Mouse (Mus musculus): ENCODE measurements at regions not wholly inside any gene's neighbourhood (a gene's known extent, or its start where the extent isn't known, plus 50 kb on each side); places are given as distances from the start of the nearest gene placed in this dataset.
"Not testable (repeated sequence)": the region's sequence is repeated elsewhere in the genome, so short reads cannot be mapped to it uniquely, and the experiment has no call there.

DNA sequence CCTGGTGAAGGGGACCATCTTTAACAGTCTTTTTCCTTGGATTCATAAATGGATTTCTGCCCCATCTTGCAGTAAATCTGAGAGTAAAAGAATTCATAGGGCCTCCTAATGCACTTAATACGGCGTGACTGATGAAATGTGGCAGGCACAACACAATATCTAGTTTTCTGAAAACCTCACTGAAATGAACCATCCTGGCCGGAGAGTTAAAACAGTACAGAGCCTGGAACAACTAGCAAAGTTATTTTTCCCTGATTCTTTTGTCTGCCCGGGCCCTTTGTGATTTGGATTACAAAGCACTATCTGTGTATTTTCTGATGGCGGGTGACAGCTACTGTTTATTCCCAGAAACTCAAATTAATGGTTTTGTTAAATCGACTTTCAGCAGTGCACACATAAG is 283.8 kb downstream of the Tox3 start:
- Histone ChIP-seq H3K4me3 (ENCODE audit: insufficient read depth, low read length) (no peak overlapping the region), H3K4me1 (ENCODE audit: control insufficient read depth, insufficient read depth, low read length) (no peaks in the 10 kb centered on the region), H3K27ac (ENCODE audit: insufficient read depth, low read length) (no peak overlapping the region)
- TF ChIP-seq CTCF (IDR thresholded peaks at IDR 0.05; ENCODE audit: borderline replicate concordance, insufficient read depth, low read length) (no peak), POLR2A (IDR thresholded peaks at IDR 0.05; ENCODE audit: low read depth, low read length) (no peak)

DNA sequence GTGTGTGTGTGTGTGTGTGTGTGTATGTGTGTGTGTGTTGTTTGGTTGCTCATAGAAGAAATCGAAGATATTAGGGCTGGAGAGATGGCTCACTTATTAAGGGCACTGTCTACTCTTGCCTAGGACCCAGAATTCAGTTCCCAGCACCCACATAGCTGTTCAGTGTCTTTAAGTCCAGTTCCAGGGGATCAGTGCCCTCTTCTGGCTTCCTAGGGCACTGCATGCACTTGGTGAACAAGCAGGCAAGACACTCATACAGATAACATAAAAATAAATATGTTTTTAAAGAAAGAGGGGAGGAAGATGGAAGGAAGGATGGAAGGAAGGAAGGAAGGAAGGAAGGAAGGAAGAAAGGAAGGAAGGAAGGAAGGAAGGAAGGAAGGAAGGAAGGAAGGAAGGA is 284.9 kb downstream of the Tox3 start:
- no peak overlapping the region for H3K4me3 ChIP-seq (ENCODE audit: insufficient read depth, low read length)
- no peaks in the 10 kb centered on the region for H3K4me1 ChIP-seq (ENCODE audit: control insufficient read depth, insufficient read depth, low read length)
- TF ChIP-seq POLR2A (IDR thresholded peaks at IDR 0.05; ENCODE audit: low read depth, low read length) = no peak
- TF ChIP-seq CTCF (IDR thresholded peaks at IDR 0.05; ENCODE audit: borderline replicate concordance, insufficient read depth, low read length) = no peak
- no peak overlapping the region for H3K27ac ChIP-seq (ENCODE audit: insufficient read depth, low read length)

DNA sequence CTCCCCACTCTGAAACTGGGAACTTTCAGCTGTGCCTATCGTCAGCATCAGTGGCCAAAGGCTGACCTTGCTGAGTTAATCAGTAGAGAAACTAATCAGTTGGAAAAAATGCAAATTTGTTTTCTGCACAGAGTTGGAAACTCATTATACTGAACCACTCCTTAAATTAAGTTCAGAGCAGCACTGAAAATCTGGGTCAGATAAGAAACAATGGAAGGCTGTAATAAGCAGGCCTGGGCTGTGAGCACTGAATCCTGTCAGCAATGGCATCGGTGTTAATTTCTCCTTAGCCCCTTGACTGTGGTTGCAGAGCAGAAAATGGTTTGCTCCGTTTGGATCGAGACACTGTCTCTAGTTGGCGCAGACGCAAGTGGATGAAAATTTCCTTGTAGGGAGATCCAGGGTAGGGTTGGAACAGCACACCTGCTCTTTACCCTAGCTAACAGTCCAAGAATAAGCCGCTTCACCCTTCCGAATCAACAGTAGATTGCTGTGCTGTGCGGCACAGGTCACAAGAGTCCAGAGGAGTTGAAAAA is 289.4 kb downstream of the Tox3 start:
- TF ChIP-seq CTCF (IDR thresholded peaks at IDR 0.05; ENCODE audit: borderline replicate concordance, insufficient read depth, low read length) (no peak), POLR2A (IDR thresholded peaks at IDR 0.05; ENCODE audit: low read depth, low read length) (no peak)
- H3K4me3 ChIP-seq (ENCODE audit: insufficient read depth, low read length) = no peak overlapping the region
- H3K4me1 ChIP-seq (ENCODE audit: control insufficient read depth, insufficient read depth, low read length) = no peaks in the 10 kb centered on the region
- no peak overlapping the region for H3K27ac ChIP-seq (ENCODE audit: insufficient read depth, low read length)

- H3K27ac ChIP-seq (ENCODE audit: insufficient read depth, low read length) = no peak overlapping the region
- no peaks in the 10 kb centered on the region for H3K4me1 ChIP-seq (ENCODE audit: control insufficient read depth, insufficient read depth, low read length)
- TF ChIP-seq POLR2A (IDR thresholded peaks at IDR 0.05; ENCODE audit: low read depth, low read length) (no peak), CTCF (IDR thresholded peaks at IDR 0.05; ENCODE audit: borderline replicate concordance, insufficient read depth, low read length) (no peak)
- no peak overlapping the region for H3K4me3 ChIP-seq (ENCODE audit: insufficient read depth, low read length)
Measured at GRCm38 (mm10) chr8:90056331-90056730, 291.8 kb downstream of the Tox3 start.

- Histone ChIP-seq H3K27ac (ENCODE audit: insufficient read depth, low read length) (no peak overlapping the region), H3K4me1 (ENCODE audit: control insufficient read depth, insufficient read depth, low read length) (no peaks in the 10 kb centered on the region), H3K4me3 (ENCODE audit: insufficient read depth, low read length) (no peak overlapping the region)
- TF ChIP-seq CTCF (IDR thresholded peaks at IDR 0.05; ENCODE audit: borderline replicate concordance, insufficient read depth, low read length) (no peak), POLR2A (IDR thresholded peaks at IDR 0.05; ENCODE audit: low read depth, low read length) (no peak)
Measured at GRCm38 (mm10) chr8:90046779-90047178, 301.4 kb downstream of the Tox3 start.

DNA sequence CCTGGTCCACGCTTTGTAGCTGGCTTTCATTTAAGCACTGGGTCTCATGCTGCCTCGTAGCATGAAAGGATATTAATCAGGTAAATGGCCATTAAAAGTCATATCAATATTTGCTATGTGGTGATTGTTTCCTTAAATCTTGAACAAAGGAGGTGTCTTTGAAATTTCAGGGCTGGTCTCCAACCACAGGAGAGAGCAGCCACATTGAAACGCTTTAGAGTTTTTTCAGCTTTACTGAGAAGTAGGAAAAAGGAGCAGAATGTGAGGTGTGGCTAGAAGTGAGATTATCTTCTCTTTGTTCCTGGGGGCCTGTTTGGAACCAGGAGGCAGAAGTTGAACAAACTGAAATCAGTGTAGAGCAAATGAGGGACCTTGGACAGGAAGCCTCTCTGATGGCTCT is 311.7 kb downstream of the Tox3 start:
- no peaks in the 10 kb centered on the region for H3K4me1 ChIP-seq (ENCODE audit: control insufficient read depth, insufficient read depth, low read length)
- no peak overlapping the region for H3K4me3 ChIP-seq (ENCODE audit: insufficient read depth, low read length)
- TF ChIP-seq POLR2A (IDR thresholded peaks at IDR 0.05; ENCODE audit: low read depth, low read length) = no peak
- no peak for TF ChIP-seq CTCF (IDR thresholded peaks at IDR 0.05; ENCODE audit: borderline replicate concordance, insufficient read depth, low read length)
- H3K27ac ChIP-seq (ENCODE audit: insufficient read depth, low read length) = no peak overlapping the region

DNA sequence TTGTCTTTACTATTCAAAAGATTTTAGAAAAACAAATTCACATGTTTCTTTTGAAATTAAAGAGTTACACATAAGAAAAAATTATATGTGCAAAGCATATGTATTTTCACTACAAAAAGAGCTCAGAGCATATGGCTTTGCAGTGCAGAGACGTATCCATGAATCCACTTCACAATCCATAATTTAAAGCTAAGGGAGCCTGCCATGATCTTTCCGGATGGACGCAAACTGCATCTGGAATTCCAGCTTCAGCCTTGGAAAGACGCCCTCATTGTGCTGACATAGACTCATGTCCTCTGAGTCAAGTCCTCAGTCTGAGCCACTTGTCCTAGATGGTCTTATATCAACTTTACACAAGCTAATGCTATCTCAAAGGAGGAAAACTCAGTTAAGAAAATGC is 315.6 kb downstream of the Tox3 start:
- TF ChIP-seq POLR2A (IDR thresholded peaks at IDR 0.05; ENCODE audit: low read depth, low read length) = no peak
- no peak for TF ChIP-seq CTCF (IDR thresholded peaks at IDR 0.05; ENCODE audit: borderline replicate concordance, insufficient read depth, low read length)
- Histone ChIP-seq H3K4me3 (ENCODE audit: insufficient read depth, low read length) (no peak overlapping the region), H3K27ac (ENCODE audit: insufficient read depth, low read length) (no peak overlapping the region), H3K4me1 (ENCODE audit: control insufficient read depth, insufficient read depth, low read length) (no peaks in the 10 kb centered on the region)

DNA sequence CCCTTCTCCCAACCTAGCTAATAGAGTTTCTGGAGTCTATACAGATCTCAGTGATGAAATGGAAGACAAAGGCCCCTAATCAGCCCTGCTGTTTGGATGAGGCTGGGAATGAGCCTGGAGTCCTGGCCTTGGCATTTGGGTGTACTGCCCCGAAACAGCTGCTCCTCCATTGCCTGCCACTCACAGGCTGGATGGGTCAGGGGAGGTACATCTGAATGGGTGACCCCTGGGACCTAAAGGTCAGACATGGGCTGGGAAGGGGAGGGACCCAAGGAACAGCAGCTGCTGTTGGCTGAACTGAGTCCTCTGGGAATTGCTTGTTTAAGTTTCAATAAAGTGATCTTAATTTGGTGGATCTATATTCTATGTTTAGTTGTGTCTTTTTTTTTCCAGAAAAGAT is 316.9 kb downstream of the Tox3 start:
- H3K27ac ChIP-seq (ENCODE audit: insufficient read depth, low read length) = no peak overlapping the region
- no peaks in the 10 kb centered on the region for H3K4me1 ChIP-seq (ENCODE audit: control insufficient read depth, insufficient read depth, low read length)
- H3K4me3 ChIP-seq (ENCODE audit: insufficient read depth, low read length) = no peak overlapping the region
- TF ChIP-seq CTCF (IDR thresholded peaks at IDR 0.05; ENCODE audit: borderline replicate concordance, insufficient read depth, low read length) = no peak

DNA sequence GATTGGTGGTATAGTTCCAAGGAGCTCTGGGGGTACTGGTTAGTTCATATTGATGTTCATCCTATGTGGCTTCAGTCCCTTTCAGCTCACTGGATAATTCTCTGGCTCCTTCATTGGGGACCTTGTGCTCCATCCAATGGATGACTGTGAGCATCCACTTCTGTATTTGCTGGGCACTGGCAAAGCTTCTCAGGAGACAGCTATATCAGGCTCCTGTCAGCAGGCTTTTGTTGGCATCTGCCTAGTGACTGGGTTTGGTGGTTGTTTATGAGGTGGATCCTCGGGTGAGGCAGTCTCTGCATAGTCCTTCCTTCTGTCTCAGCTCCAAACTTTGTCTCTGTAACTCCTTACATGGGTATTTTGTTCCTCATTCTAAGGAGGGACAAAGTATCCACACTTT is 330.2 kb downstream of the Tox3 start:
- not testable (repeated sequence) for H3K27ac ChIP-seq (ENCODE audit: insufficient read depth, low read length); H3K4me3 ChIP-seq (ENCODE audit: insufficient read depth, low read length); H3K4me1 ChIP-seq (ENCODE audit: control insufficient read depth, insufficient read depth, low read length)

GRCm38 (mm10) chr8:90013755-90014154 is 334.4 kb downstream of the Tox3 start:
- no peaks in the 10 kb centered on the region for H3K4me1 ChIP-seq (ENCODE audit: control insufficient read depth, insufficient read depth, low read length)
- no peak overlapping the region for H3K4me3 ChIP-seq (ENCODE audit: insufficient read depth, low read length)
- TF ChIP-seq CTCF (IDR thresholded peaks at IDR 0.05; ENCODE audit: borderline replicate concordance, insufficient read depth, low read length) (no peak), POLR2A (IDR thresholded peaks at IDR 0.05; ENCODE audit: low read depth, low read length) (no peak)
- no peak overlapping the region for H3K27ac ChIP-seq (ENCODE audit: insufficient read depth, low read length)
